Mouse (Mus musculus) C2C12 (cell line): ENCODE measurements around the gene Pdzd2. TPM values are rescaled to one million over a fixed set of nuclear protein-coding genes. Genes with fewer than 3 reads are reported as not detected.

Experiments
- H3K27me3 ChIP-seq: one replicate; pipeline ENCODE4 v1.6.1; 2011; ENCODE audit not compliant: control insufficient read depth, insufficient read depth, insufficient read length
- H3K36me3 ChIP-seq: one replicate; pipeline ENCODE4 v1.6.1; 2011; ENCODE audit not compliant: control insufficient read depth, insufficient read depth
- H3K4me3 ChIP-seq: one replicate; pipeline ENCODE4 v1.5.1; 2011; ENCODE audit warnings: mild to moderate bottlenecking, control low read depth; ENCODE audit not compliant: poor library complexity, insufficient read depth, severe bottlenecking
- H3K79me2 ChIP-seq: one replicate; pipeline ENCODE4 v1.6.1; 2011; ENCODE audit not compliant: control insufficient read depth, insufficient read depth
- H3K79me3 ChIP-seq: one replicate; pipeline ENCODE4 v1.6.1; 2011; ENCODE audit warnings: low read depth, control low read depth
- H3ac ChIP-seq: one replicate; pipeline ENCODE3; 2011; ENCODE audit warnings: low read depth; ENCODE audit not compliant: control insufficient read depth, insufficient read length
- CEBPB ChIP-seq: IDR thresholded peaks from one replicate; pipeline ENCODE4 v1.6.1; 2011; ENCODE audit warnings: low read depth, mild to moderate bottlenecking, control low read depth, moderate library complexity
- CTCF ChIP-seq: IDR thresholded peaks from one replicate; pipeline ENCODE4 v1.5.1; 2011; ENCODE audit not compliant: control insufficient read depth, insufficient read depth, insufficient read length
- FOSL1 ChIP-seq: IDR thresholded peaks from one replicate; pipeline ENCODE4 v1.8.0; 2011; ENCODE audit warnings: mild to moderate bottlenecking, low read length; ENCODE audit not compliant: poor library complexity, insufficient read depth, severe bottlenecking
- MAX ChIP-seq: IDR thresholded peaks from one replicate; pipeline ENCODE4 v1.6.1; 2011; ENCODE audit warnings: mild to moderate bottlenecking, control low read depth
- MYOD1 ChIP-seq: IDR thresholded peaks from one replicate; pipeline ENCODE4 v1.6.1; 2011; ENCODE audit warnings: low read depth; ENCODE audit not compliant: control insufficient read depth, insufficient read length
- MYOG ChIP-seq: IDR thresholded peaks from one replicate; pipeline ENCODE4 v1.6.1; 2011; ENCODE audit not compliant: control insufficient read depth, insufficient read length; ENCODE audit errors: extremely low read depth
- USF1 ChIP-seq: IDR thresholded peaks from one replicate; pipeline ENCODE4 v1.6.1; 2011; ENCODE audit warnings: low read depth, mild to moderate bottlenecking, control low read depth, moderate library complexity
- polyA plus RNA-seq: library from polyadenylated mRNA; unstranded; fragments of >200 nt; fragmentation: generic; extraction: Trizol; gene quantifications from one replicate; pipeline ENCODE4 v1.2.1, GENCODE M21; 2012; ENCODE audit warnings: missing spikeins

Gene Pdzd2
- polyA plus RNA-seq, 1 experiment, result 0.01 TPM

- no peak for TF ChIP-seq MYOD1
- TF ChIP-seq MYOG, result no peak
- no peak for TF ChIP-seq MAX
- TF ChIP-seq USF1, result no peak
- no peak for TF ChIP-seq CEBPB
- TF ChIP-seq FOSL1, result no peak
- no peak for TF ChIP-seq CTCF
- Histone ChIP-seq H3ac (no peak overlapping the region), H3K27me3 (no peaks in the 10 kb centered on the region), H3K79me3 (peaks cover 32% of the 10 kb centered on the region), H3K36me3 (peaks cover 90% of the 10 kb centered on the region), H3K4me3 (no peak overlapping the region), H3K79me2 (peaks cover 66% of the 10 kb centered on the region)
These were observed 392.8 kb downstream of the Pdzd2 start for GRCm38 (mm10) chr15:12346916-12347315.

GRCm38 (mm10) chr15:12341401-12341758, 398.3 kb downstream of the Pdzd2 start:
- peaks cover 76% of the 10 kb centered on the region for H3K36me3 ChIP-seq
- H3K4me3 ChIP-seq, result no peak overlapping the region
- peaks cover 96% of the 10 kb centered on the region for H3K79me2 ChIP-seq
- H3ac ChIP-seq, result no peak overlapping the region
- no peaks in the 10 kb centered on the region for H3K27me3 ChIP-seq
- H3K79me3 ChIP-seq, result peaks cover 77% of the 10 kb centered on the region
- TF ChIP-seq USF1, result no peak
- TF ChIP-seq MYOD1, result no peak
- no peak for TF ChIP-seq MYOG
- TF ChIP-seq MAX, result no peak
- TF ChIP-seq FOSL1, result no peak
- no peak for TF ChIP-seq CTCF

GRCm38 (mm10) chr15:12340536-12341400, 399.0 kb downstream of the Pdzd2 start:
- TF ChIP-seq MAX (no peak), FOSL1 (no peak)
- Histone ChIP-seq H3K79me3 (peaks cover 76% of the 10 kb centered on the region), H3K4me3 (no peak overlapping the region), H3K79me2 (peaks cover 96% of the 10 kb centered on the region), H3ac (no peak overlapping the region), H3K27me3 (no peaks in the 10 kb centered on the region), H3K36me3 (peaks cover 70% of the 10 kb centered on the region)

DNA sequence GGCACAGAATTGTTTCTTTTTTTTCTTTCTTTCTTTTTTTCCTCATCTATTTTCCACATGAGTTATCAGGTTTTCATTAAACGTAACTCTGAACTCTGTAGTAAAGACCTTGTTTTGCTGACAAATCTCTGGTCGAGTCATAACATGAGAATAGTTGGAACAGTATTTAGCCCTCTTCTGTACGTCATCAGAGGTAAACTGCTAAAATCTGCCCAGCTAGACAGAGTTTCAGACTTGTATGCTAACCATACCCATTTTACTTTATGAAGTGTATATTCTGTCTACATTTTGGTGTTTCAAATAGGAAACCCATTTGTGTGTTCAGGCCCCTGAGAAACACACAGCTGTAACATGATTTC, 402.0 kb downstream of the Pdzd2 start:
- Histone ChIP-seq H3K36me3 (peaks cover 40% of the 10 kb centered on the region), H3K4me3 (no peak overlapping the region), H3K27me3 (no peaks in the 10 kb centered on the region), H3K79me3 (peaks cover 94% of the 10 kb centered on the region), H3K79me2 (peaks cover 100% of the 10 kb centered on the region), H3ac (no peak overlapping the region)
- no peak for TF ChIP-seq USF1
- no peak for TF ChIP-seq CTCF
- TF ChIP-seq MYOG, result no peak
- no peak for TF ChIP-seq MYOD1
- no peak for TF ChIP-seq CEBPB
- TF ChIP-seq MAX, result no peak
- TF ChIP-seq FOSL1, result no peak

DNA sequence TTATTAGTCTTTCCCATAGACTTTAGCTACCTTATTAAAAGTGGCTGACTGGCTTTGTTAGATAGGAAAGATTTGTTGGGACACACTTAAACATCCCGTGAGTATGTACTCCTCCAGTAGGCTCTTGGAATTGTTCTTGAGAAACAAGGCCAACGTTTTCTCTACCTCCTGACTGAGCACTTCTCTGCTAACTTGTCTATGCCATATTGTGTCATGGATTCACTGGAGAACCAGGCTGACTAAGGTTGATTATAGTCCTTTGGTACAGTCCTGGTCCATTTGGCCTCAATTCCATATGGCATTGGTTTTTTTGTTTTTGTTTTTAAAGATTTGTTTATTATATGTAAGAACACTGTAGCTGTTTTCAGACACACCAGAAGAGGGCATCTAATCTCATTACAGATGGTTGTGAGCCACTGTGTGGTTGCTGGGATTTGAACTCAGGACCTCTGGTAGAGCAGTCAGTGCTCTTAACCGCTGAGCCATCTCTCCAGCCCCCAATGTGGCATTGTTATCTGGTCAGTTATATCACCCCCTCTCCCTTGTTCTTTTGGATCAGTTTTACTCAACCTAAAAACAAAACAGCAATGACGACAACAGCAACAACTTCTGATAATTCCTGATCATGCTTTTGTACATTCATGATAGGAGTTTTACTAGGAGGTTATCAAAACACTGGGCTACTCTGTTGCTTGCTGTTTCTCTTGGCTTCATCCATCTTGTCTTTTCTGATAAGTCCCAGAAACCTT, 402.5 kb downstream of the Pdzd2 start:
- TF ChIP-seq CTCF, result no peak
- no peak for TF ChIP-seq MYOD1
- no peak for TF ChIP-seq USF1
- TF ChIP-seq MYOG, result no peak
- TF ChIP-seq FOSL1, result no peak
- no peak for TF ChIP-seq MAX
- TF ChIP-seq CEBPB, result no peak
- peaks cover 100% of the 10 kb centered on the region for H3K79me2 ChIP-seq

DNA sequence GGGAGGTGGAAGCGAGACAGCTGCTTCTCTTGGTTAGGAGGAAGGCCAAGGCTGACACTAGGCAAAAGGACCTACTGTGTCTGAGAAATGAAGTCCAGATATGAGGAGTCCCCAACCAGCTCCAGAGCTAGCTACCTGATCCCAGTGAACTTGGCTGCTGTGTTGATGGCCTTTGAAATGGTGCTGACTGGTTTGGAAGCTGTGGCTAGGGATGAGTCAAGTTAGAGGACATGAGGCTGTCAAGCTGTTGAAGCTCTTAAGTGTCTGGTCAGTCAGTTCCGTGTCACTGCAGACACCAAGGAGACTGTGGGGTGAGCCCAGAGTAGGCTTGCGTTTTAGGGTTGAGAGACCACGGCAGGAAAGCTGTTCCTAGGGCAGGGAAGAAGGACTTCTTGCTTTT, 405.3 kb downstream of the Pdzd2 start:
- no peak overlapping the region for H3ac ChIP-seq
- TF ChIP-seq CTCF (no peak), CEBPB (no peak), MAX (no peak), FOSL1 (no peak), USF1 (no peak), MYOG (no peak), MYOD1 (no peak)
- H3K36me3 ChIP-seq, result peaks cover 20% of the 10 kb centered on the region
- H3K79me3 ChIP-seq, result peaks cover 99% of the 10 kb centered on the region
- H3K27me3 ChIP-seq, result no peaks in the 10 kb centered on the region
- peaks cover 100% of the 10 kb centered on the region for H3K79me2 ChIP-seq
- H3K4me3 ChIP-seq, result no peak overlapping the region

More for the DNA sequence above, 402.5 kb downstream of the Pdzd2 start:
- Histone ChIP-seq H3K4me3 (no peak overlapping the region), H3K79me3 (peaks cover 96% of the 10 kb centered on the region), H3K27me3 (no peaks in the 10 kb centered on the region), H3ac (no peak overlapping the region), H3K36me3 (peaks cover 36% of the 10 kb centered on the region)
